Mouse (Mus musculus): ENCODE data around the gene Frmpd2. TPM values are rescaled to one million over a fixed set of nuclear protein-coding genes. Genes with fewer than 3 reads are reported as not detected.

Frmpd2 gene
- polyA plus RNA-seq, 1 experiment from 2014 or later, result not detected

Other genes with a start within 250 kb of the Frmpd2 start
- 20.6 and 23.4 TPM in 2 replicates for gene Mapk8, start 24.5 kb upstream of the Frmpd2 start, polyA plus RNA-seq (2016; fragmentation: Nextera tagmentation; extraction: Ambion mirVana)
- 0.09 TPM in 1 of 2 replicates, not detected in the other for gene Ptpn20, start 117.5 kb downstream of the Frmpd2 start, polyA plus RNA-seq (2016; fragmentation: Nextera tagmentation; extraction: Ambion mirVana)